Mouse (Mus musculus): ENCODE results near the gene Sycn. TPM values are rescaled to one million over a fixed set of nuclear protein-coding genes. Genes with fewer than 3 reads are reported as not detected.

Gene Sycn
- polyA plus RNA-seq, 1 experiment from 2014 or later = 17.9 TPM

- ATAC-seq (replicated peaks; ENCODE audit: low FRiP score, low TSS enrichment, low read depth) = no peak
- no peak for DNase-seq (ENCODE audit: low spot score)
- WGBS = 44% methylated on average over 4 of the region's 4 CpGs
- Histone ChIP-seq H3K9ac (ENCODE audit: low read length) (no peak overlapping the region), H3K27ac (ENCODE audit: low read depth) (peak overlapping the region; percentile 52; the same call in 1 of the 2 replicates), H3K4me2 (ENCODE audit: low read length) (no peak overlapping the region), H3K27me3 (replicated peaks; ENCODE audit: control insufficient read depth, insufficient read depth, low read length) (no peaks in the 10 kb centered on the region), H3K4me1 (replicated peaks; ENCODE audit: control insufficient read depth, insufficient read depth, low read length) (peaks cover 57% of the 10 kb centered on the region), H3K9me3 (ENCODE audit: control insufficient read depth, low read length) (no peaks in the 10 kb centered on the region), H3K4me3 (ENCODE audit: low read depth, low read length) (no peak overlapping the region), H3K36me3 (ENCODE audit: control insufficient read depth, insufficient read depth, low read length) (no peaks in the 10 kb centered on the region)
Observed at GRCm38 (mm10) chr7:28584468-28584867, 43.8 kb downstream of the Sycn start.

- WGBS = 76% methylated on average over 6 of the region's 6 CpGs
- Histone ChIP-seq H3K4me1 (replicated peaks; ENCODE audit: control insufficient read depth, insufficient read depth, low read length) (peaks cover 56% of the 10 kb centered on the region), H3K9me3 (ENCODE audit: control insufficient read depth, low read length) (no peaks in the 10 kb centered on the region), H3K9ac (ENCODE audit: low read length) (no peak overlapping the region), H3K4me2 (ENCODE audit: low read length) (no peak overlapping the region), H3K27ac (ENCODE audit: low read depth) (no peak overlapping the region), H3K36me3 (ENCODE audit: control insufficient read depth, insufficient read depth, low read length) (no peaks in the 10 kb centered on the region), H3K27me3 (replicated peaks; ENCODE audit: control insufficient read depth, insufficient read depth, low read length) (no peaks in the 10 kb centered on the region), H3K4me3 (ENCODE audit: low read depth, low read length) (no peak overlapping the region)
- ATAC-seq (replicated peaks; ENCODE audit: low FRiP score, low TSS enrichment, low read depth) (no peak), DNase-seq (ENCODE audit: low spot score) (no peak)
Observed at GRCm38 (mm10) chr7:28585001-28585400, 44.3 kb downstream of the Sycn start.

- Histone ChIP-seq H3K9me3 (ENCODE audit: control insufficient read depth, low read length) (no peaks in the 10 kb centered on the region), H3K4me2 (ENCODE audit: low read length) (no peak overlapping the region), H3K4me3 (ENCODE audit: low read depth, low read length) (no peak overlapping the region), H3K27me3 (replicated peaks; ENCODE audit: control insufficient read depth, insufficient read depth, low read length) (no peaks in the 10 kb centered on the region), H3K36me3 (ENCODE audit: control insufficient read depth, insufficient read depth, low read length) (0 out of 2 replicates have a peak, but pooled peaks cover 6% of the 10 kb centered on the region), H3K9ac (ENCODE audit: low read length) (no peak overlapping the region), H3K4me1 (replicated peaks; ENCODE audit: control insufficient read depth, insufficient read depth, low read length) (peaks cover 61% of the 10 kb centered on the region), H3K27ac (ENCODE audit: low read depth) (no peak overlapping the region; the same call in 1 of the 2 replicates)
- ATAC-seq (replicated peaks; ENCODE audit: low FRiP score, low TSS enrichment, low read depth) (no peak), DNase-seq (ENCODE audit: low spot score) (no peak)
- 61% methylated on average over 6 of the region's 6 CpGs for WGBS
Observed at GRCm38 (mm10) chr7:28586663-28587411, 46.2 kb downstream of the Sycn start.

GRCm38 (mm10) chr7:28587644-28588043 lies 47.0 kb downstream of the Sycn start:
- DNase-seq (ENCODE audit: low spot score) = no peak
- Histone ChIP-seq H3K4me2 (ENCODE audit: low read length) (no peak overlapping the region), H3K36me3 (ENCODE audit: control insufficient read depth, insufficient read depth, low read length) (0 out of 2 replicates have a peak, but pooled peaks cover 6% of the 10 kb centered on the region), H3K27ac (ENCODE audit: low read depth) (no peak overlapping the region; the same call in 1 of the 2 replicates), H3K4me3 (ENCODE audit: low read depth, low read length) (no peak overlapping the region), H3K4me1 (replicated peaks; ENCODE audit: control insufficient read depth, insufficient read depth, low read length) (peaks cover 66% of the 10 kb centered on the region), H3K9me3 (ENCODE audit: control insufficient read depth, low read length) (no peaks in the 10 kb centered on the region), H3K9ac (ENCODE audit: low read length) (no peak overlapping the region), H3K27me3 (replicated peaks; ENCODE audit: control insufficient read depth, insufficient read depth, low read length) (no peaks in the 10 kb centered on the region)
- ATAC-seq (replicated peaks; ENCODE audit: low FRiP score, low TSS enrichment, low read depth) = no peak

Small RNAs within 50 kb of the gene (microRNA-seq; reads per million reads assigned to microRNA genes)
- 0.59 reads per million for gene Mir7049

Other genes with a start within 250 kb of the Sycn start
- gene Selenov, start 249.7 kb upstream of the Sycn start, polyA plus RNA-seq (2014; fragmentation: Nextera tagmentation; extraction: Ambion mirVana) = 0.28 TPM in 1 of 2 replicates, not detected in the other
- gene Dll3, start 238.6 kb upstream of the Sycn start, polyA plus RNA-seq (2014; fragmentation: Nextera tagmentation; extraction: Ambion mirVana) = 6.4 and 6.8 TPM in 2 replicates
- gene Timm50, start 228.8 kb upstream of the Sycn start, polyA plus RNA-seq (2014; fragmentation: Nextera tagmentation; extraction: Ambion mirVana) = 183 and 198 TPM in 2 replicates
- 74.5 and 78.9 TPM in 2 replicates for gene Supt5, start 202.1 kb upstream of the Sycn start, polyA plus RNA-seq (2014; fragmentation: Nextera tagmentation; extraction: Ambion mirVana)
- 1,380 and 1,495 TPM in 2 replicates for gene Rps16, start 190.2 kb upstream of the Sycn start, polyA plus RNA-seq (2014; fragmentation: Nextera tagmentation; extraction: Ambion mirVana)
- 54.3 and 68.4 TPM in 2 replicates for gene Plekhg2, start 168.3 kb upstream of the Sycn start, polyA plus RNA-seq (2014; fragmentation: Nextera tagmentation; extraction: Ambion mirVana)
- gene Zfp36, start 160.6 kb upstream of the Sycn start, polyA plus RNA-seq (2014; fragmentation: Nextera tagmentation; extraction: Ambion mirVana) = 19.0 and 21.9 TPM in 2 replicates
- gene Med29, start 148.2 kb upstream of the Sycn start, polyA plus RNA-seq (2014; fragmentation: Nextera tagmentation; extraction: Ambion mirVana) = 53.3 and 60.2 TPM in 2 replicates
- gene Paf1, start 147.9 kb upstream of the Sycn start, polyA plus RNA-seq (2014; fragmentation: Nextera tagmentation; extraction: Ambion mirVana) = 64.4 and 71.6 TPM in 2 replicates
- gene Gmfg, start 103.4 kb upstream of the Sycn start, polyA plus RNA-seq (2014; fragmentation: Nextera tagmentation; extraction: Ambion mirVana) = 12.5 and 16.9 TPM in 2 replicates
- 3.6 and 4.1 TPM in 2 replicates for gene Lrfn1, start 88.9 kb upstream of the Sycn start, polyA plus RNA-seq (2014; fragmentation: Nextera tagmentation; extraction: Ambion mirVana)
- not detected in 2 replicates for gene Ifnl2, start 30.4 kb upstream of the Sycn start, polyA plus RNA-seq (2014; fragmentation: Nextera tagmentation; extraction: Ambion mirVana)
- gene Ifnl3, start 18.0 kb upstream of the Sycn start, polyA plus RNA-seq (2014; fragmentation: Nextera tagmentation; extraction: Ambion mirVana) = not detected in 2 replicates
- not detected in 2 replicates for gene Nccrp1, start 6.4 kb downstream of the Sycn start, polyA plus RNA-seq (2014; fragmentation: Nextera tagmentation; extraction: Ambion mirVana)
- gene Samd4b, start 57.3 kb downstream of the Sycn start, polyA plus RNA-seq (2014; fragmentation: Nextera tagmentation; extraction: Ambion mirVana) = 26.7 and 27.7 TPM in 2 replicates
- gene Pak4, start 57.3 kb downstream of the Sycn start, polyA plus RNA-seq (2014; fragmentation: Nextera tagmentation; extraction: Ambion mirVana) = 50.2 and 50.8 TPM in 2 replicates
- gene Acp7, start 90.4 kb downstream of the Sycn start, polyA plus RNA-seq (2014; fragmentation: Nextera tagmentation; extraction: Ambion mirVana) = not detected in 2 replicates
- gene Fbxo27, start 152.0 kb downstream of the Sycn start, polyA plus RNA-seq (2014; fragmentation: Nextera tagmentation; extraction: Ambion mirVana) = 2.8 and 3.8 TPM in 2 replicates
- 6.2 and 7.6 TPM in 2 replicates for gene Fbxo17, start 175.9 kb downstream of the Sycn start, polyA plus RNA-seq (2014; fragmentation: Nextera tagmentation; extraction: Ambion mirVana)
- 152 and 157 TPM in 2 replicates for gene Mrps12, start 200.9 kb downstream of the Sycn start, polyA plus RNA-seq (2014; fragmentation: Nextera tagmentation; extraction: Ambion mirVana)
- 27.1 and 30.2 TPM in 2 replicates for gene Sars2, start 201.1 kb downstream of the Sycn start, polyA plus RNA-seq (2014; fragmentation: Nextera tagmentation; extraction: Ambion mirVana)
- gene Ccer2, start 215.3 kb downstream of the Sycn start, polyA plus RNA-seq (2014; fragmentation: Nextera tagmentation; extraction: Ambion mirVana) = not detected in 2 replicates
- gene Sirt2, start 225.8 kb downstream of the Sycn start, polyA plus RNA-seq (2014; fragmentation: Nextera tagmentation; extraction: Ambion mirVana) = 56.8 and 60.1 TPM in 2 replicates
- 38.7 and 41.8 TPM in 2 replicates for gene Nfkbib, start 226.6 kb downstream of the Sycn start, polyA plus RNA-seq (2014; fragmentation: Nextera tagmentation; extraction: Ambion mirVana)
- 3.5 and 4.3 TPM in 2 replicates for gene Rinl, start 248.1 kb downstream of the Sycn start, polyA plus RNA-seq (2014; fragmentation: Nextera tagmentation; extraction: Ambion mirVana)

Data from intestine, embryonic 14.5 days (tissue).